Mouse (Mus musculus): ENCODE results near the gene Gm28539.
"Not testable (repeated sequence)": the region's sequence is repeated elsewhere in the genome, so short reads cannot be mapped to it uniquely, and the experiment has no call there.

The Gm28539 gene

DNA sequence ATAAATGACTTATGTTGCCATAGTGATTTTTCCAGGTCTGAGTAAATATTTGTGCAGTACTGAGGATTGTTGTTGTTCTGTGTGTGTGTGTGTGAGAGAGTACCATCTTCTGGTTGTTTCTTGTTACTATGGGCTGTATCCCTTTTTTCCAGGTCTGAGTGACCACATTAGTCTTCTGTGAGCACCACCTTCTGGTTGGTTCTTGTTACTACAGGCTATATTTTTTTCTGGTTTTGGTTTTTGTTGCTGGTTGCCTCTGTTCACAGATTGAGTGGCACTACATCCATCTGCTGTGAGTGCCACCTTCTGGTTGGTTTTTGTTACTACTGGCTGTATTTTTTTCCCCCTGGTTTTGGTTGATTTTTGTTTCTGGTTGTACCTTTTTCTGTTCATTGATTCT, 22.2 kb downstream of the Gm28539 start:
- DNase-seq, result peak; percentile 67

DNA sequence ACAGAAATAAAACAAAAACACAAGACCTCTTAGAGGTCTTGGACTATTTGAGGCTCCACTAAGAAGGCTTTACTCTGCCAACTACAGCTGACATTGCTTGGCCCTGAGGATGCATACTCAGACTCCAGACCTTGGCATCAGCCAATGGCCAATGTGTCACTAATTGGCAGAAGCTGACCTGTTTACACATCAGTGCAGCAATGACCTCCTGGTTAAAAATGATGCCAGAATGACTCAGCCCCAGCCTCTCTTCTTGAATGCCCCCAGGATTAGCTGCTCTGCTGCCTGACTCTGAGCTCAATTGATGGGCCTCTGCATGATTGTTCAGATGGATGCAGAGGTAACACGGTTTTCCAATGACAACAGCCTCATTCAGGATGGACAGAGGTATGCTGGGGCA, 23.8 kb downstream of the Gm28539 start:
- DNase-seq, result no peak

DNA sequence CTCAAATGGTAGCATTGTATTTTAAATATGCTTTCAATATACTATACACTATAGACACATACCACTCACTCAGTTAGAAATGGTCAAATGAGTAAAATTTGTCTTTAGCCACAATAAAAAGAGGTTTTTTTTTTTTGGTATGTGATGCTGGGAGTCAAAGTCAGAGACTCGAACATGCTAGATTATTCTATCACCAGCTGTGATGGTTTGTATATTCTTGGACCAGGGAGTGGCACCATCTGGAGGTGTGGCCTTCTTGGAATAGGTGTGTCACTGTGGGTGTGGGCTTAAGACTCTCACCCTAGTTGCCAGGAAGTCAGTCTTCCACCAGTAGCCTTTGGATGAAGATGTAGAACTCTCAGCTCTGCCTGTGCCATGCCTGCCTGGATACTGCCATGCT, 34.1 kb downstream of the Gm28539 start:
- DNase-seq, result not testable (repeated sequence)

DNA sequence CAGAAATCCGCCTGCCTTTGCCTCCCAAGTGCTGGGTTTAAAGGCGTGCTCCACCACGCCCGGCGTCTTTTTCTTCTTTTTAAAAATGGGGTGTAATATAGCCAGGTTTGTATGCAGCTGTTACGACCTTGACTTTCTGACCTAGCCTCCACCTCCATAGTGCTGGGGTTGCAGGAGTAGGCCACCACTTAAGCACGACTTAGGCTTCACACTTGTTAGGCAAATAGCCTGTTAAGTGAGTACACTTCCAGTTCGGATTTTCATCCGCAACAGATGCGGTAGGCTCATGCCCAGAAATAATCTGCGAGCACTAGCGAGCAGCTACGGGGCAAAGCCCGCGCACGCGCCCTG, 39.7 kb downstream of the Gm28539 start:
- DNase-seq, result no peak

DNA sequence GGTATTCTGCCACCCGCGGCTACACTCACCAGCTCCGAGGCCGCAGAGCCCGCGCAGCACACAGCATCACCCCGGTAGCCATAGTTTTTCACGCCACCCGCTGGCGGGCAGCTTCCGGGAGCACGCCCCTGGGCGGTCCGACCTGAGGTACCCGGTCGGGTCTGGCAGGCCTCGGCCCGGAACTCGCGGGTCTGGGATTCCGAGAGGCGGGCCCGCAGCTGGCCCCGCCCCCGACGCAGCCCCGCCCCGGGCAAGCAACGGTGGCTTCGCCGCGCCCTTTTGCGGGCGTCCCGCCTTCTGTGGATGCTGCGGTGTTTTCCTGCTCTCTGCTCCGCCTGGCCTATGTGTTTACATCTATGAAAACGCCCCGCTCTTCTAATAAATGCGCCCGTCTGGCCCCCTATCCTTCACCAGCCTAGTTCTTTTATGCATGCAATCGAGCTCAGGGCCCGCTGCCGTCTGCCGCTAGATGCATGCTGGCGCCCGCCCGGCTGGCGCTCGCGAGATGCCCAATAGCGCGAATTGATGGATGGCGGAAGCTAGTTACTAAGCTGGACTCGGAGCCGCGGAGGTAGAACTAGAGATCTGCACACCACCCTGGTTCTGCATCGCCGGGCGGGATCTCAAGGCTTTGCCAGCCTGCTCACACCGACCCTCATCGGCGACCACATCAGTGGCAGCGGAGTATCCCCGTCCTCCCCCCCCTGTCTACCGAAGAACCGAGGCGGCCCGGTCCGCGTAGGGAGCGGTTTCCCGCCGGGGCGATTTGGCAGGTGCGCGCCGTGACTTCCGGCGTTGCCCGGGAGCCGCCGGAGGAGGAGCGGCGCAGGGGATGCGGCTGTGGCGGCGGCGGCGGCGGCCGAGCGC, 40.3 kb downstream of the Gm28539 start, which contains the start of the genes Mrpl40 and Hira:
TSS of gene Mrpl40 (minus strand) at position 421 of the 867 bp plus-strand sequence.
TSS of gene Hira (plus strand) at position 596 of the 867 bp plus-strand sequence.
- peak; percentile 97 for DNase-seq

DNA sequence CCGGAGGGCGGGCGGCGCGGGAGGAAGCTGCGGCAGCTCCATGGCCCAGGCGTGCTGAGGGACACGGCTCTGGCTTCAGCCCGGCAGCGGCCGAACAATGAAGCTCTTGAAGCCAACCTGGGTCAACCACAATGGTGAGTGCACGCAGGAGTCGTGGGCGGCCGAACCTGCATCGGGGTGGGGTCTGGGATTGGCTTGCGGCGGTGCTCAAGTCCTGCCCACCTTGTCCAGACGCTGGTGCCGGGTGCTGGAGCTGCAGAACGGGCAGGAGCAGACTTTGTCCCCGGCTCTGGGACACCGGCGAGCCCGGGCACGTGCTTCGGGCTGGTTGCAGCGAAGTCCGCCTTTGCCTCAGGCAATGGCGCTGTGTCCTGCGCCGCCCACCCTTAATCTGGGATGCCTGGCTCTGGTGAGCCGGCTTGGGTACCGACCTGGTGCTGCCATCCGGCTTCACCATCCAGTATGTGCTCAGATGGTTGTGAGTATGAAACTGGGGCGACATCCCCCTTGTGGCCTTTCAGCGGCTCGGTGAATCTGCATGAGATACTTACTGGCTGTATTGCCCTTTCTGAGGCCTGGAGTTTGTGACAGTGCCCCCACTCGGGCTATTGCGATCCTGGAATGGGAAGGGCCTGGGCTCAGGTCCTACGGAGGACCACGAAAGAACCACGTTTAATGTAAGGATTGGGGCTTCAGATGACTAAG, 41.2 kb downstream of the Gm28539 start:
- peak; percentile 71 for DNase-seq

DNA sequence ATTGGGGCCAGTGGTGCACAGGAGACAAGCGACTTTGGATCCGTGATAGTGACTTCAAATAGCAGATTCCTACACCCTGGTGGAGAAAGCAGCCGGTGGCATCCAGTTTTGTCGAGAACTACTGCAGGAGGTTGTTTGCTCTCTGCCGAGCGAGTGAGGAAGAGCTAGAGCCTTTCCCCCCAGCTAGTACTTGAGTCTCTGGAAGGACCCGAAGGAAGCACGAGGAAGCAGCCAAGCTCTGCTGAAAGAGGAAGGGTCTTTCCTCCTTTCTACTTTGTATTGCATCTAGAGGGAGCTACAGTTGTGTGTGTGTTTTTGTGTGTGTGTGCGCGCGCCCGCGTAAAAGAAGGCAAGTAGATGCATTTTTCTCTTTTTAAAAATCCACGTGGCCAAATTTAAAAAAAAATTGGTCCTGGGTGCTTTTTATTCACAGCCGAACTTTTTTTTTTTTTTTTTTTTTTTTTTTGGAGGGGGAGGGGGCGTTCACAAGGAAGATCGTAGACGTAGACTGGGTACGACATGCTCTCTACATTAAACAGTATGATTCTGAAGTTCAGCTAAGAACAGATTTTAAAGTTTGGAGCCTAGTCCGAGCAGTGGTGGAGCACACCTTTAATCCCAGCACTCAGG, 41.8 kb downstream of the Gm28539 start:
- DNase-seq, result peak; percentile 6

DNA sequence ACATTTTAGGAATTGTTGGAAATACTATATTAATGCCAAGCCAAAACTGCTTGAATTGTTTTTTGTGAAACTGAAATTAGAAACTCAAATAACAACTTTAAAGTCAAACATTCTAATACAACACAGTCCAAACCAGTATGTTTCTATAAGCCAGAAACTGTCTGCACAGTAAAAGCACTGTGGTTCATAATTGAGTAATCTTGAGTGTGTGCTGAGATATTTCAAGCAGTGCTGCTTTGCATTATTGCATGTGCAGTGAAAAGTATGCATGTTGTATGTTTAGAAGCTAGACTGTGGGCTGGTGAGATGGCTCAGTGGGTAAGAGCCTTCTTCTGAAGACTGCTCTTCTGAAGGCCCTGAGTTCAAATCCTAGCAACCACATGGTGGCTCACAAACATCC, 47.7 kb downstream of the Gm28539 start:
- no peak for DNase-seq

DNA sequence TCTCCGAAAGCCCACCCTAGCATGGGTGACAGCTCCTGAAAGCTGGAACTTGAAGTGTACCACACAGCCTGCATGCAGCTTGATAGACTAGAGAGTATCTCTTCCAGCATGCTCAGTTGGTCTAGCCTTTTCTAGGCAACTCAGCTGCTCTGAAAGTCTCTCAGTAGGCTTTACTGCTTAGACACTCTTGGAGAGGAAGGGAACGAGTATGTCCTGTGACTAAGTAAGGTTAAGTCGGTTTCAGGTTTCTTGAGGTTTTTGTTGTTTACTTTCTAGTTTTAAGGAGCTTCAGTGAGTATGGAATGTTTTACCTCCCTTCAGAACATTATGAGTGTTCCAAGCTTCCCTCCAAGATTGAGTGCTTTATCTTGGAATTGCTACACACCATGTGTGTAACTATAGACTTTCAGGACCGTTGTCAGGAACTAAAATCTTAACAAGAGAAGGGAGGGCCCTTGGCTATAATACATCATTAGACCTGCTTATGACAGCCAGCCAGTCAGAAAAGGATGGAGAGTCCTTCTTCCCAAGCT, 57.5 kb downstream of the Gm28539 start:
- DNase-seq, result no peak

DNA sequence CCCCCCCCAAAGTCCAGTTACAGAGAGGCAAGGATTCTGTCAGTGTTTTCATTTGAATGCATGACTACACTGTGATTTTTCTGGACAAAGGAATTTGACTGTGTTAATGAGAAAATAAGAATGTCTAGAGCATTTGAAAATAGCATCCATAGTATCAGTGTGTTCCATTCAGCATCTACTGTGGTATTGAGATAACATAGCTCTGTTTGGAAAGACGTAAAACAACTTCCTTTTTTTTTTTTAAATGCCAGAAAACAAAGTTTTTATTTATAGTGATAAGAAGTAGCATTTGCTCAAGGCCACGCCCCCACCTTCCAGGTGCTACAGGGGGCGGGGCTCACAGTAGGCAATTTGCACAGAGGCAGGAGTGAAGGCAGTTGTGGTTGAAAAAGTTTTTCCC, 58.9 kb downstream of the Gm28539 start:
- no peak for DNase-seq

DNA sequence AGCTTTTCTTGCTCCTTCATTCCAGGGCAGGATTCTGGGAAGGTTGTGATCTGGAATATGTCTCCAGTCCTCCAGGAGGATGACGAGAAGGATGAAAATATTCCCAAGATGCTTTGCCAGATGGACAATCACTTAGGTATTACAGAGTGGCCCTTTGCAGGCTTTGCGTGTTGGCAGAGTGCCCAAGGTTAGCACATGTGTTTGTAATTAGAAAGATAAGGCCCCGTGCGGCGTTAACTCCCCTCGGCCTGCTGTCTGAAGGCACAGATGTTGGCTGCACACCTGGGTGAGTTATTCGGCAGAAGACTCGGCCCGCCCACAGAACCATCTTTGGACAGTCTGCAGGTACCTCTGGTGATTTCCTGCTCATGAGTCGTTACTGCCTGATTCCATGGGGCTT, 60.0 kb downstream of the Gm28539 start:
- DNase-seq, result no peak

DNA sequence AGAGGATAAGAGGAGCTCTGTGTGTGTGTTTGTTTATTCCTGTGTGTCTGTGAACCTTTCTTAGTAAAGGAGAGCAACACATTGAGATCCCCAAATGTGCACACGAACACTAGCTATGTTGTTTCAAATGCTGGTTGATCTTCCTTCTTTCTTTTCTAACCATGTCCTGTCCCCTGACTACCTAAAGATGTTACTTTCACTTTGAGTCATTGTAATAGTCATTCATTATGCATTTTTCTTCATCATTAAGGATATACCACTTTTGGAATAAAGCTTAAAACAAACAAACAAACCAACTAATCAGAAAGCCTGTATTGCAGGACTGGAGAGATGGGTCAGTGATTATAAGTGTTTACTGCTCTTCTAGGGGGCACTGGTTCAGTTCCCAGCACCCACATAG, 69.3 kb downstream of the Gm28539 start:
- no peak for DNase-seq

DNA sequence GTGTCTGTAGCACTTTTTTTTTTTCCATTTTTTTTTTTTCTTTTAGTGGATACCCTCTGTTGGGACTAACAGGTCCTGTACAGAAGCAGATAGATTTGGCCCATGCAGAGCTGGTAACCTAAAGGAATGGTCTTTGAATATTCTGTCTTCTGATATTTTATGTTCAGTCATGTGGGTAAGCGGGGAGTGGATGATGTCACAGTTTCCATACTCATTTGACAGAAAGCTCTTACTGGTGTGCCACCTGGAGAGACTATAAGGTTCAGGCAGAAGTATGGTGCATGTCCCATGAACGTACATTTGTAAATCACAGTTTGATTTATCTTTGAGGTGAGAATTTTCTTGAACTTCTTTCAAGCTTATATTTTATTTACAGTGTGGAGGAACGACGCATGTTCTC, 79.7 kb downstream of the Gm28539 start:
- DNase-seq, result no peak

DNA sequence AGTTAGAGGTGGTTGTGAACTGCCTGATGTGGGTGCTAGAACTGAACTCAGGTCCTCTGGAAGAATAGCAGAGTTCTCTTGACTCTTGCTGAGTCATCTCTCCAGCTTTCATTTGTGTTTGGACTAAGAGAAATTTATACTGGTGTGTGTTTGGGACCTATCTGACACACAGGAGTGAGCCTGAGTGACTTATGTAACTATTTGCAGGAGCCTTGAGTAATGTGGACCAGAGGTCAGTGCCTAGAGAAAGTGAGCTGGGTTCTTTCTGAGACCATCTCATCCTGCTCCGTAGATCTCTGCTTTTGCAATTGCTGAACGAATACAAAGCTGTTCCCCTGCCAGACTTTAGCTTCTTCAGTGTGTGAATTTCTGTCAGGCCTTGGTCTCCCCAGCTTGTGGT, 85.4 kb downstream of the Gm28539 start:
- no peak for DNase-seq

DNA sequence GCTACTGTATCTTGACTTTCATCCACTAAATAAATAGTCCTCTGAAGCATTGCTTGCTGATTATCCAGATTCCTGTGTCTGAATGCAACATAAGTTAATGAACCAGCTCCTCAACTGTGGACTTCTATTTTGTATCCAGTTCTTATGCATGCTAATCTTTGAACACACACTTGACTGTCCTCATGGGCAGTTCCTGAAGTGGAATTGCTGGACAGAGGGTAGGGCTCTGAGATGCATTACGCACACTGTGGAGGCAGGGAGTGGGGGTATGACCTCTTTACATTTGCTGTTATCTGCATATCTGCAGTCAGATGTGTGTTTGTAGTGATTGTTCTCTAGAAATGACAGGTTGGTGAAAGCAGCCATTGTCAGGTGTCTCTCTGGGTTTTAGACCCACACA, 91.6 kb downstream of the Gm28539 start:
- no peak for DNase-seq

DNA sequence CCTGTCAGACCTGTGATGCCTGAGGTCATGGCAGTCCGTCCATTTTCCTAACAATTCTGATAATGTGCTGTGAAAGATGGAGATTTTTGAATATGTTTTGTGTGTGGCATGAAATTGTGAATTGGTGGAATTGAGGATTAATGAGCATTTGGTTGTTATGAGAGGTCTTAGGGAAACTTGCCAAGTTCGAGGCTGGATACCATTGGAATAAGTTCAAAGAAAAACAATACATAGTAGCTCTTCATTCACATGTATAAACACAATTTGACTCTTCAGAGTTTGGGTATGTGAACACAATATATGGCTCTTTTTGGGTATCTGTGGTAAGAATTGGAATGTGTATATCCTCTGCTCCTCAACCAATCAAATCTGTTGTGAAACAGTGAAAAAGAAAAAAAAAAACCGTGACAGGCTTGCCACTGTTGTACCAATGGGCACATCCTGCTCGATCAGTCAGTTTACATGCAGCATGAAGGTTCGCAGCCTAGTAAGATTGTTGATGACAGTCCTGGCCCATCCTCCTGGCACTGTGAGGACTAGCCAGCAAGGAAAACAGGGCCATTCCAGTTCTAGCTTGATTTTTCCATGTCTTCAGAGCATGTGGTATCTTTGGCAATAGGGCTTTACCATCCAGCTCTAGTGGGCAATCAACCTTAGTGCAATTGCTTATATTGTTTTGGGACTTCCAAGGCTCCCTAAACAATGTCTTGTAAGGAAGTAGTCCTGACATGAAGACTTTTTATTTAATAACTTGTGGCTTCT, 102.1 kb downstream of the Gm28539 start:
- DNase-seq, result no peak

DNA sequence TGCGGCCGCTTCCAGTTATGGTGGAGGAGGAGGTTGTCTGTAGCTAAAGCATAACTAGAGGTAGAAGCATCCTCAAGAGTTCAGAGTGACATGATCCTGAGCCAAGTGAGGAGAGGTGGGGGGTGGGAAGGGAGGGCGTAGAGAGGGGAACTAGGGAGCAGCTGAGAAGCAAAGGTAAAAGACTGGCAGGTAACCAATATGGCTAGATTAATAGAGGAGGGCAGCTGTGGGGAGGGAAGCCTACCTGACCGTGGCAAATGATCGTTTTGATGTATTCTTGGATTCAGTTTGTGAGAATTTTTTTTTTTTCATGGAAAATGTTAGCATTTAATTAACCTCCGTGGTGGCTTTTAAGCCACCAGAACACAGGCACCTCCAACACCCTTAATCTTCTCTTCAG, 107.5 kb downstream of the Gm28539 start:
- DNase-seq, result no peak

DNA sequence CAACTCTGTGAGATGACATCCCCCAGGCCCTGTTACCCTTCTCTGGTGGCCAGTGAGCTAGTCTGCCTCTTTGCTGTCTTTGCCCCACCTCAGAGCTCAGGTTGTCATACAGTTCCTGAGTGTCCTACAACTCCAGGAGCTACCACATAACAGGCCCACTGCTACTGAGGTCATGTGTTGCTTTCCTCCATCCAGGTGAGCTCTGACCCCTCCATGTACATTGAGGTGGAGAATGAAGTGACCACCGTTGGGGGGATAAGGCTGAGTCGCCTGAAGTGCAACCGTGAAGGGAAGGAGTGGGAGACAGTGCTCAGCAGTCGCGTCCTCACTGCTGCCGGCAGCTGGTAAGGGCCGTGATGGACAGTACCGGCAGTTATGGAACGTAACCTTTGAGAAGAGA, 112.6 kb downstream of the Gm28539 start:
- no peak for DNase-seq

DNA sequence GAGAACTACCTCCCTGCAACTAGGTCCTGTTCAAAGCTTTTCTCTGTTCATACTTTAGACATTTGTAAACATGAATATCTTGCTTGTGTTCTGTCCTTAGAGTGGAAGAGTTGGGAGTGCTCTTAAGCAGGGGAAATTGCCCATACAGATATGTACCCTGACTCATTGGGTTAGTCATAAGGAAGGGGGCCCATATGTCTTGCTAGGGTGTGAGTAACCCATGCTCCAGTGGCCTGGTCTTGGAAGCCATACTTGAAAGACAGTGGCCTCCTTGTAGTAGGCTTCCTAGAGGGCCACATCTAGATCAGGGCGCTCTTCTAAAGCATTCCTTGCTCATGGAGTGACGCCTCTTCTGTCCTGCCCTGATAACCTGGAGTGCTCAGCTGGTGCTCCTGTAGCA, 114.0 kb downstream of the Gm28539 start:
- no peak for DNase-seq

DNA sequence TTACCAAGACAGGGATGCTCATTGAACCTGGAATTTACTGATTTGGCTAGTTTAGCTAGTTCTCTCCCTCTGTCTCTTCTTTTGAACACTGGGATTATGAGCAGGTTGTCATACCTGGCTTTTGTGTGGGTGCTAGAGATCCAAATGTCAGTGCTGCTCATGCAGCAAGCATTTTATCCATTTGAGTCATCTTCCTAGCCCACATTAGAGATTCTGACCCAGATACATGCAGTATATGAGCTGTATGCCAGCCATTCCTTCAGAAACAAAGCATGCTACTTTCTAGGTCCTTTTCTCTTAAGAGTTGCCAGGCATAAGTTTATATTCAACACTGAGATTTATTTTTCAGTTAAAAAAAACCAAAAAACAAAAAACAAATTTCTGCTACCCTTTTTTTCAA, 116.4 kb downstream of the Gm28539 start:
- DNase-seq, result no peak

DNA sequence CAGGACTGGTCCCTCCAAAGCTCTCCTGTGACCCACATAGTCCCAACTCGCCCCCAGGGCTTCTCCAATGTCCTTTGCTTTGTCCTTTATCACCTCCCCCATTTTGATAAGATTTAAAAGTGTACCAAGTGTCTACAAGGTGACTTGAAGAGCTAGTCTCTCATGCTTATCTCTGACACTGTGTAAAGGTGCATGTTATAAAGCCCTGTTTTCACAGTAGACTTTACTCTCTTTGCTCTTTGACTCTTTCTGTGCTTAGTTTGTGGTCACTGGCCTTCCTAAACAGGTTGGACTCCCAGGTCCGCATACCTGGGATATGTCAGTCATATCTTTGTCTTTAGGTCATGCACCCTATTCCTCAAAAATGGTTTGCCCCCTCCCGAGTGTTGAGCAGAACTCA, 118.7 kb downstream of the Gm28539 start:
- DNase-seq, result no peak

DNA sequence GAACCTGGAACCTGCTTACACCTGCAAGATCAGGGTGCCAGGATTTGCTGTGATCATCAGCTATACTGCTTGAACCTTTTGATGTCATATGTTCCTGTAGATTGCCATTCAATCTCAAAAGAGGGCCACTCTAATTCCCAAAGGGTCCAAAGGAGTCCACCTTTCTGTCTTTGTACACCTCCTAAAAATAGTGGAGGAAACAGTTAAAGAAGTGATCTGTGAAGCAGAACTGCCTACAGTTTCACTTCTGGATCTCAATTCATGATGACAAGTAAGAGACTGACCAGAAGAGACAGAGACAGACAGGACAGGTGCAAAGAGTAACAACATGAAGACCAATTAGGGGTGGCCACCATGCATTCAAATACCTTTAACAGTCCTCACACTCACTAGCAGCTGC, 127.1 kb downstream of the Gm28539 start:
- DNase-seq, result no peak

Data from kidney, postnatal 14 days (tissue).